Mouse (Mus musculus) inflammation-experienced regulatory T-cells (primary cell): ENCODE data around the gene Actl9. TPM values are rescaled to one million over a fixed set of nuclear protein-coding genes. Genes with fewer than 3 reads are reported as not detected.

Experiments used
- polyA plus RNA-seq, 2 experiments: library from polyadenylated mRNA; unstranded; fragments of 100-300 nt; shearing (Covaris generic); gene quantifications; one replicate each; pipeline ENCODE4 v1.2.1; 2017

Actl9 gene
- not detected for polyA plus RNA-seq

GRCm38 (mm10) chr17:33432019-33432946, at the start of gene Actl9:
TSS of gene Actl9 (plus strand) at chr17:33432896.

GRCm38 (mm10) chr17:33394182-33395034, 38.3 kb upstream of the Actl9 start, which contains the start of gene Zfp101:
TSS of gene Zfp101 (minus strand) at chr17:33394641.

Other genes starting within 250 kb of the Actl9 start
- not detected for gene Olfr239, start 241.6 kb upstream of the Actl9 start, polyA plus RNA-seq
- gene Olfr1564, start 211.2 kb upstream of the Actl9 start, polyA plus RNA-seq, result not detected
- 10 to 100 TPM; 15.9 to 17.1 TPM for gene Zfp955a, start 177.8 kb upstream of the Actl9 start, polyA plus RNA-seq
- gene Olfr63, start 168.2 kb upstream of the Actl9 start, polyA plus RNA-seq, result under 1 TPM; 0.05 to 0.20 TPM
- 10 to 100 TPM in 1 of 2 experiments, 1 to 10 TPM in 1; 8.3 to 14.6 TPM for gene Zfp955b, start 143.4 kb upstream of the Actl9 start, polyA plus RNA-seq
- gene Zfp81, start 74.0 kb upstream of the Actl9 start, polyA plus RNA-seq, result 10 to 100 TPM in 1 of 2 experiments, 1 to 10 TPM in 1; 10.0 to 15.9 TPM
- 1 to 10 TPM; 7.5 to 8.3 TPM for gene Zfp101, start 38.3 kb upstream of the Actl9 start, polyA plus RNA-seq
- gene Adamts10, start 91.3 kb downstream of the Actl9 start, polyA plus RNA-seq, result 100 to 1,000 TPM; 106 to 127 TPM
- 10 to 100 TPM; 80.1 to 80.7 TPM for gene Myo1f, start 122.8 kb downstream of the Actl9 start, polyA plus RNA-seq
- 10 to 100 TPM; 62.1 to 66.8 TPM for gene Zfp414, start 196.2 kb downstream of the Actl9 start, polyA plus RNA-seq
- gene Pram1, start 205.2 kb downstream of the Actl9 start, polyA plus RNA-seq, result 1 to 10 TPM in 1 of 2 experiments, under 1 TPM in 1; 0.99 to 1.5 TPM